Comparison of ENCODE assay signal across 26 mouse cellular contexts in genomic region chr8:83217196-83217595, GRCm38 (mm10). TPM values are rescaled to one million over a fixed set of nuclear protein-coding genes. Genes with fewer than 3 reads are reported as not detected.
A peak's percentile ranks its signal among the peaks of the same experiment; 100 is the strongest.
DNase-seq lines count a peak whose midpoint lies in the region; ATAC-seq and TF ChIP-seq lines count a peak whose summit lies in the region.
"Had no signal": no experiment of that assay in that cellular context is flagged by ENCODE, and none has a peak within 500 bp of the region (broad histone marks: within the 10 kb centered on the region; RNA-seq: fewer than 3 reads in every experiment).

No protein-coding gene starts in this region.

- DNase-seq in heart, adult 11 months: peak; percentile 84
- DNase-seq in heart, adult 9 months (ENCODE audit: low spot score in 2 of 2): no peak
- no peak for DNase-seq in liver
- DNase-seq in midbrain, embryonic 11.5 days (ENCODE audit: low spot score, missing footprints): peak; percentile 75
- DNase-seq in midbrain, postnatal 0 days (ENCODE audit: low spot score): no peak
- DNase-seq in lung, postnatal 10 days: no peak
- DNase-seq: adrenal gland, postnatal 10 days; adrenal gland, postnatal 36 days; B cell, adult 2 months; cerebellum, adult 18-20 months; cerebellum, adult 9-10 months; cerebellum, postnatal 14 days; gastrocnemius, adult 2 months; gastrocnemius, postnatal 14 days; heart, adult 18-20 months; heart, postnatal 36 days had no signal

- TF ChIP-seq CTCF in midbrain, postnatal 0 days (IDR thresholded peaks at IDR 0.05): no peak

- H3K27ac ChIP-seq in liver, embryonic 12.5 days: peak overlapping the region; percentile 94
- no peak overlapping the region for H3K27ac ChIP-seq in midbrain, embryonic 11.5 days (ENCODE audit: low read depth, low read length)
- no peak overlapping the region for H3K27ac ChIP-seq in midbrain, postnatal 0 days (ENCODE audit: low read depth, low read length)
- H3K27ac ChIP-seq: forebrain, embryonic 13.5 days; gastrocnemius, adult 2 months; hindbrain, embryonic 10.5 days; hindbrain, embryonic 13.5 days had no signal

- no peak for ATAC-seq in liver, embryonic 12.5 days
- no peak for ATAC-seq in midbrain, embryonic 11.5 days (ENCODE audit: low FRiP score)
- no peak for ATAC-seq in midbrain, postnatal 0 days (ENCODE audit: low FRiP score)
- ATAC-seq: forebrain, embryonic 13.5 days; forebrain, embryonic 16.5 days; hindbrain, embryonic 16.5 days; Patski had no signal

- peaks cover 46% of the 10 kb centered on the region for H3K4me1 ChIP-seq in liver, embryonic 12.5 days
- no peaks in the 10 kb centered on the region; the same call in 1 of the 2 replicates for H3K4me1 ChIP-seq in midbrain, embryonic 11.5 days (ENCODE audit: control insufficient read depth, insufficient read depth, low read length)
- no peaks in the 10 kb centered on the region for H3K4me1 ChIP-seq in midbrain, postnatal 0 days (ENCODE audit: insufficient read depth, low read length)

- no peaks in the 10 kb centered on the region for H3K36me3 ChIP-seq in liver, embryonic 12.5 days
- H3K36me3 ChIP-seq in midbrain, embryonic 11.5 days (ENCODE audit: control insufficient read depth, insufficient read depth, low read length): no peaks in the 10 kb centered on the region
- no peaks in the 10 kb centered on the region for H3K36me3 ChIP-seq in midbrain, postnatal 0 days (ENCODE audit: insufficient read depth, low read length)
- H3K36me3 ChIP-seq: G1E had no signal

- H3K9ac ChIP-seq in liver, embryonic 12.5 days: no peak overlapping the region
- H3K9ac ChIP-seq in midbrain, embryonic 11.5 days (ENCODE audit: low read length): no peak overlapping the region
- H3K9ac ChIP-seq in midbrain, postnatal 0 days (replicated peaks; ENCODE audit: low read length, poor library complexity, severe bottlenecking): no peak overlapping the region
- H3K9ac ChIP-seq: forebrain, embryonic 13.5 days; hindbrain, embryonic 13.5 days had no signal

- no peaks in the 10 kb centered on the region for H3K27me3 ChIP-seq in liver, embryonic 12.5 days (replicated peaks)
- H3K27me3 ChIP-seq in midbrain, embryonic 11.5 days (ENCODE audit: control insufficient read depth, insufficient read depth, low read length): no peaks in the 10 kb centered on the region
- H3K27me3 ChIP-seq in midbrain, postnatal 0 days (ENCODE audit: insufficient read depth, low read length): no peaks in the 10 kb centered on the region
- H3K27me3 ChIP-seq: CH12.LX; forebrain, embryonic 13.5 days; hindbrain, embryonic 13.5 days; Patski had no signal

- no peaks in the 10 kb centered on the region for H3K9me3 ChIP-seq in liver, embryonic 12.5 days (replicated peaks)
- H3K9me3 ChIP-seq in midbrain, embryonic 11.5 days (ENCODE audit: control insufficient read depth, low read length): no peaks in the 10 kb centered on the region
- H3K9me3 ChIP-seq in midbrain, postnatal 0 days (ENCODE audit: low read length): no peaks in the 10 kb centered on the region
- H3K9me3 ChIP-seq: forebrain, embryonic 13.5 days; G1E; hindbrain, embryonic 10.5 days; hindbrain, embryonic 13.5 days had no signal

- 70% methylated on average over 9 of the region's 9 CpGs for WGBS in liver, embryonic 12.5 days (ENCODE audit: insufficient replicate concordance)
- 87% methylated on average over 9 of the region's 9 CpGs for WGBS in midbrain, embryonic 11.5 days
- 85% methylated on average over 9 of the region's 9 CpGs for WGBS in midbrain, postnatal 0 days

- H3K4me3 ChIP-seq in liver, embryonic 12.5 days: no peak overlapping the region
- no peak overlapping the region for H3K4me3 ChIP-seq in midbrain, embryonic 11.5 days (ENCODE audit: low read depth, low read length)
- H3K4me3 ChIP-seq in midbrain, postnatal 0 days (ENCODE audit: low read depth, low read length): no peak overlapping the region
- H3K4me3 ChIP-seq: forebrain, embryonic 13.5 days; gastrocnemius, adult 2 months; hindbrain, embryonic 10.5 days; hindbrain, embryonic 13.5 days had no signal

- 0 out of 2 replicates have a peak overlapping the region, but pooled peaks have one; percentile 62 for H3K4me2 ChIP-seq in liver, embryonic 12.5 days
- H3K4me2 ChIP-seq in midbrain, embryonic 11.5 days: no peak overlapping the region
- H3K4me2 ChIP-seq in midbrain, postnatal 0 days (ENCODE audit: low read depth, low read length, poor library complexity, severe bottlenecking): no peak overlapping the region
- H3K4me2 ChIP-seq: forebrain, embryonic 13.5 days; hindbrain, embryonic 13.5 days had no signal

RNA-seq across cellular contexts. Expression of gene Gm10645, which starts 51.2 kb away (rescaled TPM):
- 0.44 and 0.48 TPM in 2 replicates for polyA plus RNA-seq in liver, embryonic 12.5 days (2016; fragmentation: Nextera tagmentation; extraction: Ambion mirVana)
- 5.8 and 6.6 TPM in 2 replicates for polyA plus RNA-seq in midbrain, embryonic 11.5 days (2014; fragmentation: Nextera tagmentation; extraction: Ambion mirVana)
- total RNA-seq in midbrain, postnatal 0 days (2014; rRNA removed): 2.1 and 3.3 TPM in 2 replicates
- 7.4 and 11.1 TPM in 2 replicates for polyA plus RNA-seq in midbrain, postnatal 0 days (2015; fragmentation: Nextera tagmentation; extraction: Ambion mirVana)
- total RNA-seq: G1E; gastrocnemius, adult 2 months; gastrocnemius, postnatal 14 days; gastrocnemius, postnatal 4 days; heart, adult 18-20 months; heart, postnatal 36 days had no signal
- polyA plus RNA-seq: G1E had no signal

RNA-seq across cellular contexts. Expression of gene Tbc1d9, which starts 52.0 kb away (rescaled TPM):
- polyA plus RNA-seq in liver, embryonic 12.5 days (2016; fragmentation: Nextera tagmentation; extraction: Ambion mirVana): 0.60 and 0.72 TPM in 2 replicates
- polyA plus RNA-seq in midbrain, embryonic 11.5 days (2014; fragmentation: Nextera tagmentation; extraction: Ambion mirVana): 11.3 and 11.8 TPM in 2 replicates
- total RNA-seq in midbrain, postnatal 0 days (2014; rRNA removed): 128 and 135 TPM in 2 replicates
- polyA plus RNA-seq in midbrain, postnatal 0 days (2015; fragmentation: Nextera tagmentation; extraction: Ambion mirVana): 16.7 and 18.6 TPM in 2 replicates
- polyA plus RNA-seq: G1E had no signal

Comparison
In these comparisons a context has a peak if more than half of its experiments do, and no peak if none do; other contexts are left out.
1. DNase-seq: peak in heart, adult 11 months (single experiment) and midbrain, embryonic 11.5 days (single experiment); none in heart, adult 9 months (0 of 2), liver (single experiment), midbrain, postnatal 0 days (single experiment) and lung, postnatal 10 days (single experiment).